Mouse (Mus musculus): ENCODE data around the gene Trim65. TPM values are rescaled to one million over a fixed set of nuclear protein-coding genes. Genes with fewer than 3 reads are reported as not detected.

Trim65 gene
- polyA plus RNA-seq, 1 experiment from 2014 or later: 10.1 TPM

DNA sequence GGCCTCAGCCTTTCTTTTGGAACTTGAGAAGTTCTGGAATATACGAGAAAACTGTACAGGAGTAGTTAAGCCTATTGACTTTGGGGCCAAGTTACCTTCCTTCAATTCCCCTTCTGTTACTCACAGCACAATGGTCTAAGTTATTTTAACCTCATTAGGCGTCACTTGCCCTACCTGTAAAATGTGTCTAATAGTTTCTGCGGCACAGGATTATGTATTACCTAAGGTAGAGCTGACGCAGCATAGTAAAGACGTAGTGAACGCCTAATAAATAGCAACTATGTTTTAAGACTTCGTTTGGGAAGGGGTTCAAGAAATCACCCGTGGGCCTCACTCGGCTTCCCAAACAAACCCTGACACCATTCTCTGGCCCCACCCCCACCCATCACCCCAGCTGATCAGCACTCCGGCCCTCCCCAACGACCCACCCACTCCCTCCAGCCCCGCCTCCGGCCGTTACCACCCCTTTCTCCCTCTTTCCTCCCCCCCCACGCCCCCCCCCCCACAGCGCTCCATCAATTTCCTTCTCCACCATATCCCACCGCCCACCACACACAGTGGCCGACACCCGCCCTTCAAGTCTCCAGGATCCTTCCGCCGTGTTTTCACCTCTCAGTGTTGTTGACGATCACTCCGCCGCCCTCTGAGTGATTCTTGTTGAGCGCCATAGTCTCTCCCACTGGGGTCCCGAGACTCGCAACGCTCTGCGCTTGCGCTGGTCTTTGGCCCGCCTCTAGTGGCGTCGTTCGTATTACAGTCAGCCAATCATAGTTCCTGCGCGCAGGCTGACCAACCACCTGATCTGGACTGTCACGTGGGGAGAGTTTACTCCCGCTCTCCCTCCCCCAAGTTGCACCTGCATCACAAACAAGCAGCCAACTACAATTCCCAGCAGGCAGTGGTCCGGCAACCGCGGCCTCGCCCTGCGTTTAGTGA lies 44.4 kb downstream of the Trim65 start, which contains the start of gene Wbp2:
TSS of gene Wbp2 (minus strand) at position 738 of the 936 bp plus-strand sequence.
- POLR2A ChIA-PET: interaction anchor here (0.6 to 1.0 kb wide), 3 partner anchors 9 to 43 kb away, joined by 3 read pairs; partner anchors contain the start of gene Unc13d
- ATAC-seq (peak; percentile 80), DNase-seq (ENCODE audit: low read depth, low spot score) (peak; percentile 96)
- TF ChIP-seq CTCF (IDR thresholded peaks at IDR 0.05): no peak
- no peaks in the 10 kb centered on the region for H3K27me3 ChIP-seq
- in situ Hi-C loops (cut with MboI; ENCODE audit: low pct_unique_long_range_greater_than_20kb): loop anchor here (5.0 kb wide), 1 partner anchor 46 kb away; the partner anchor contains the start of gene Trim65
- CTCF ChIA-PET: interaction anchor here (0.6 to 1.5 kb wide), 3 partner anchors 12 to 44 kb away, joined by 3 read pairs; no protein-coding TSS in a partner anchor

DNA sequence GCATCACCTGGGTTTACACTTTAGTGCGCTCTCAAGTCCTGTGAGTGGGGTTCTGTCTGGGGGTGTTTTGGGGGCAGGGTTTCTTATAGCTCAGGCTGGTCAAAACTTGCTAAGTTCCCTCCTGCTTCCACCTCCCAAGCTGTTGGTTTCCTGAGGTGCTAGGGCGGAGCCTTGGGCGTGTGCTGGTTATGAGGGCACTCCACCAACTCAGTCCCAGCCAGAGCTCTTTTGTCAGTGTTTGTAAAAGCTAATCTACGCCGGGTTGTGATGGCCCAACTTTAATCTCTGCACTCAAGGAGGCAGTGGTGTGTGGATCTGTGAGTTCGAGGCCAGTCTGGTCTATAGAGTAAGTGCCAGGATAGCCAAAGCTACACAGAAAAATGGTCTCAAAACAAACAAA lies 46.8 kb downstream of the Trim65 start:
- DNase-seq (ENCODE audit: low read depth, low spot score) (no peak), ATAC-seq (no peak)
- TF ChIP-seq CTCF (IDR thresholded peaks at IDR 0.05): no peak
- CTCF ChIA-PET: interaction anchor here (0.9 to 1.0 kb wide), 2 partner anchors 12 to 45 kb away, joined by 4 read pairs; no protein-coding TSS in a partner anchor
- POLR2A ChIA-PET: no interaction called here
- H3K27me3 ChIP-seq: no peaks in the 10 kb centered on the region
- in situ Hi-C loops (cut with MboI; ENCODE audit: low pct_unique_long_range_greater_than_20kb): no loop called here

DNA sequence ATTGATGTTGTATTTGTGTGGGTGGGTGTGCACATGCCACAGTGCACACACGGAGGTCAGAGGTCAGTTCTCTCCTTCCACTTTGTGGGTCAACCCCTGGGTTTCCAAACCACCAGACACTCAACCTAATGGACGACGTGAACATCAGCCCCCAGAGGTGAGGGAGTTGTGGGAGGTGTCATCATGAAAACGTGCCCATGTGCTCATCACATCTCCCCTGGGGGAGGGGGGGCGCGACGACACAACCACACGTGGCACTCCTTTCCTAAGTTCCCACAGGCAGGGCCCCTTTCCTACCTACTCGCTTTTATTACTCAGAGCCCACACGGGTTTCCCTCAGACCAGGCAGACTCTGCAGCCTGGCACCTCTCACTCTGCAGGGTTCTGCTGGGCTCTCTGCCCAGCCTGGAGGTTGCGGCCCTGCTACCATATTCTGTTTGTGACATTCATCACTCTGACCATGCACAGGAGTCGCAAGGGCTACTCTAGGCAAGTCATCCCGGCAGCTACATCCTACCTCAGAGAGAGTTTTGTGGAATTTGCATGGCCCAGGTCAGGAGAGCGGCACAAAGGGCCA lies 47.7 kb downstream of the Trim65 start:
- no peak for ATAC-seq
- H3K27me3 ChIP-seq: no peaks in the 10 kb centered on the region
- in situ Hi-C loops (cut with MboI; ENCODE audit: low pct_unique_long_range_greater_than_20kb): no loop called here
- ChIA-PET CTCF (no interaction called here), POLR2A (no interaction called here)
- DNase-seq (ENCODE audit: low read depth, low spot score): no peak
- TF ChIP-seq CTCF (IDR thresholded peaks at IDR 0.05): no peak

DNA sequence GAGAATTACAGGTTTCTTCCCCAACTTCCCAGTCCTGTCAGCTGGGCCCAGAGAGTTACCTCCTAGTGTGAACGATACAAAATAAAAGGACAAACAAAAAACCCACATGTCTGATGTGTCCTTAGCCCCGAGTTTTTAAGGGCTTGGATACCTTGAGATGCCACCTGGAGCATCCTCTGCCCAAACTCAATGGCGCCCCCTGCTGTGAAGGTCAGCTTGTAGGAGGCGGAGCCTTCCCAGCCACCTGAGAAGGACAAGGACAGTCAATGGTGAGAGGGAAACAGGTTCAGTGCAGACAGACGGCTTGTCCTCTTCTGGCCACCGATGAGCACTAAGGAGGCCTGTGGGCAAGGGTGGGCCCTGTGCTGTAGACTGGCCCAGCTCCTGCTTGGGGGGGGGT lies 49.8 kb downstream of the Trim65 start:
- ChIA-PET CTCF (no interaction called here), POLR2A (interaction anchor here (1.5 kb wide), 2 partner anchors 8 to 20 kb away, joined by 3 to 4 read pairs; no protein-coding TSS in a partner anchor)
- DNase-seq (ENCODE audit: low read depth, low spot score) (no peak), ATAC-seq (no peak)
- no peaks in the 10 kb centered on the region for H3K27me3 ChIP-seq
- no peak for TF ChIP-seq CTCF (IDR thresholded peaks at IDR 0.05)
- in situ Hi-C loops (cut with MboI; ENCODE audit: low pct_unique_long_range_greater_than_20kb): no loop called here

DNA sequence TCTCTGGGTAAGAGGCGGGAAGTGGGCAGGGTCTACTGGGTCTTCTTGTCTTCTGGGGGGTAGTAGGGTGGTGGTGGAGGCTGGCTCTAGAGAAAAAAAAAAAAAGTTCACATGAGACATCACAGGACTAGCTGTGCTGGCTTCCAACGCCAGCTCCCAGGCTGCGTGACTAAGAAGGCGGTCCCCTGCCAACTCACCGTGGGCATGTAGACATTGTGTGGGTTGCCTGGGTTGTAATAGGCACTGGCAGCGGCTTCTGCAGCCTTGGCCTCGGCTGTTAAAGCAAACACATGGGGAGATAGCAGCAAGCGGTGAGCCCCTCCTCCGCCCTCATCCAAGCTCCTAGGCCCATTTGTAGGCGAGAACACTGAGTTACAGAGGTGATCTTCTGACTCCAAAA lies 51.4 kb downstream of the Trim65 start:
- DNase-seq (ENCODE audit: low read depth, low spot score) (no peak), ATAC-seq (no peak)
- in situ Hi-C loops (cut with MboI; ENCODE audit: low pct_unique_long_range_greater_than_20kb): no loop called here
- TF ChIP-seq CTCF (IDR thresholded peaks at IDR 0.05): no peak
- H3K27me3 ChIP-seq: no peaks in the 10 kb centered on the region
- CTCF ChIA-PET: no interaction called here
- POLR2A ChIA-PET: interaction anchor here (0.5 to 1.5 kb wide), 4 partner anchors 22 to 630 kb away, joined by 3 to 6 read pairs (median 3); partner anchors contain the start of genes Trim65 and Unk

DNA sequence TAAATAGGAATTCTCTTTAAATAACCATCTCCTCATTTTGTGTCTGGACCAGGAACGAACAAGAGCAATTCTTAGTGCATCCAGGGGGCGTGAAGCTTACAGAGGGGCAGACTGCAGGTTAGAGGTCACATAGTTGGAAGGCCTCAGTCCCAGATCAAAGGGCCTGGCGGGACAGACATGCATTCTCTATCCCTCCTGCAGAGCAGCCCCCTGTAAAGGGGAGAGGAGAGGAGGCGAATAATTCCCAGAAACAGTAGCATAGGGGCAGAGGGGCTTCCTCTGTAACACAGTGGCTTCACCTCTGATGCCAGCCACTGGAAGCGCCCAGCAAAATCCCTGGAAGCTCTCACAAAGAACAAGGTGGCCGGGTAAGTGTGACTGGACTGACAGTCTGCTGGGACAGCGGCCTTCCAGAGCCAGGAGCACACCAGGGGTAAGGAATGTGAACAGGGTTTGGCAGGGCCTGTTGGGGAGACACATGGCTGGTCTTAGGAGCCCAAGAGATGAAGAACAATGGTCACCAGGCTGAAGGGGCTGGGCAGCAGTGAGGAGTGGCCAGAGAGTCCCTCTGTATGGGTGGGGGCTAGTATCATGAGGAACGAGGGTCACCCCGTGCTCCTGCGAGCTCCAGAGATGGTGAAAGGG lies 52.1 kb downstream of the Trim65 start:
- ATAC-seq (no peak), DNase-seq (ENCODE audit: low read depth, low spot score) (no peak)
- CTCF ChIA-PET: no interaction called here
- H3K27me3 ChIP-seq: no peaks in the 10 kb centered on the region
- TF ChIP-seq CTCF (IDR thresholded peaks at IDR 0.05): no peak
- in situ Hi-C loops (cut with MboI; ENCODE audit: low pct_unique_long_range_greater_than_20kb): no loop called here
- POLR2A ChIA-PET: interaction anchor here (1.0 kb wide), 1 partner anchor 52 kb away, joined by 3 read pairs; the partner anchor contains the start of gene Trim65

DNA sequence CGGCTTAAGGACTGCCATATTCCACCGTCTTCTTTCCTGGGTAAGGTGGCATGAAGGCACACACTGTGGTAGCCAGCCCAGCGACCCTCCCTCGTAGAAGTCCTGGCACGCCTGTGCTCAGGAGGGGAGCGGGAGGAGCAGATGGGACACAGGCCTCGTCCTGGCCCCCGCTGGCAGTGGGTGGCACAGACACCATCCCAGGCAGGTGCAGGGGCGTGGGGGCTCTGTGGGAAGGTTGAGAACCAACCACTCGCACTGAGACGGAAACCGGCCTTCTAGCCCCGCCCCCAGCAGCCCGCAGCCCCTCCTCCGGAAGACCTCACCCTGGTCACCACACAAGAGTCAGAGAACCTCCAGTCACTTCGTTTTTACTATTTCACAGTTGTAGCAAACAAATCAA lies 52.7 kb downstream of the Trim65 start:
- CTCF ChIA-PET: interaction anchor here (0.7 kb wide), 1 partner anchor 10 kb away, joined by 3 read pairs; no protein-coding TSS in a partner anchor
- ATAC-seq (no peak), DNase-seq (ENCODE audit: low read depth, low spot score) (no peak)
- H3K27me3 ChIP-seq: no peaks in the 10 kb centered on the region
- POLR2A ChIA-PET: interaction anchor here (0.7 kb wide), 1 partner anchor 8 kb away, joined by 3 read pairs; no protein-coding TSS in a partner anchor
- in situ Hi-C loops (cut with MboI; ENCODE audit: low pct_unique_long_range_greater_than_20kb): no loop called here
- no peak for TF ChIP-seq CTCF (IDR thresholded peaks at IDR 0.05)

DNA sequence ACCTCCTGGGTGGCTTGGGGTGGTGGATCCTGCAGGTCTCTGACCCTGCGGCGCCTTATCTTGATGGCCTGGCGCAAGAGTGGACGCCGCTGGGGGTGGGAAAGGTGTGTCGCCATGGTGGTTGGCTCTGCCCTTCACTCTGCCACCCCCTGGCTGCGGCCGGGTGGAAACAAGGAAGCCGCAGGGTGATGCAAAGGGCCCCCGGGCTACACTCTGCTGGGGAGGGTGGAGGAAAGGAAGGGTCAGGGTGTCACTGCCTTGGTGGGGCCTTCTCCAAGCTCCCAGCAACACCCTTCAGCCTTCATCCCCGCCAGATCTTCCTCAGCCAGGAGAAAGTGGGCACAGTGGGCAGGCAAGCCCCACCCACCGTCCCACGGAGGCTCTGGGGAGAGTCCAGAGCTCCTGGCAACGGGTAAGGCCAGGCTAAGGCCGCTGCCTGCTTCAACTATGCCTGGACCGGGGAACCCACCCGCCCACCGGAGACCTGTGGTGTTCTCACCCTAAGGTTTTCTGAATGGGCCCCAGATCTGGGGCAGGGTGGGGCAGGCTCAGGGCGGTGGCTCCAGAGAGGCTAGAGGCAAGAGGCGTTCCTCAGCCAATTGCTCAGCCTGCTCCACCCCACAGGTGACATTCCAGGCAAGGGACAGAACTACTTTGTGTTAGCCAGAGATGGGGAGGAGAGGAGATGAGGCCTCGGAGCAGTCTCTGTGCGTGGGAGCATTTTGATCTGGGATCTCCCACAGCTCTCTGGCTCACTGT lies 53.3 kb downstream of the Trim65 start, which contains the start of gene Unc13d:
TSS of gene Unc13d (minus strand) at position 516 of the 759 bp plus-strand sequence.
- TF ChIP-seq CTCF (IDR thresholded peaks at IDR 0.05): no peak
- ChIA-PET CTCF (interaction anchor here (0.7 kb wide), 1 partner anchor 9 kb away, joined by 3 read pairs; no protein-coding TSS in a partner anchor), POLR2A (interaction anchor here (0.6 to 0.7 kb wide), 2 partner anchors 9 to 17 kb away, joined by 3 read pairs; no protein-coding TSS in a partner anchor)
- in situ Hi-C loops (cut with MboI; ENCODE audit: low pct_unique_long_range_greater_than_20kb): no loop called here
- DNase-seq (ENCODE audit: low read depth, low spot score) (no peak), ATAC-seq (no peak)
- no peaks in the 10 kb centered on the region for H3K27me3 ChIP-seq

DNA sequence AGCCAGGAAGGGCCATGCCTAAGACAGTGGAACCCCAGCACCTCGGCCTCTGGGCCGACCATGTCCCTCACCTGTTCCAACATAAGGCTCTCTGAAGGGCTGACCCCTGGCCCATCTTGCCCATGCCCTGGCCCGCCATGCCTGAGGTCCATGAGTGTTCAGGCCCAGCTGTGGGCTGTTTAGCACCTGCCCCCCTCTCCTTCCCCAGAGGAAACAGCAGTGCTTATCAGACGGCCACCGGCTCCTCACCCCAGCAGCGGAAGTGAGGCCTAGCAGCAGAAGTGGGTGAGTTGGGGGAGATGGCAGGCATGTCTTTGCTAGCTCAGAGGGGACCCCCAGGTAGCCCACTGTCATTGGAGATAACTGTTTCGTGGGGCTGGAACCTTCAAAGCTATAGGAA lies 54.1 kb downstream of the Trim65 start:
- in situ Hi-C loops (cut with MboI; ENCODE audit: low pct_unique_long_range_greater_than_20kb): no loop called here
- no peaks in the 10 kb centered on the region for H3K27me3 ChIP-seq
- POLR2A ChIA-PET: interaction anchor here (0.6 kb wide), 1 partner anchor 16 kb away, joined by 3 read pairs; no protein-coding TSS in a partner anchor
- DNase-seq (ENCODE audit: low read depth, low spot score): no peak
- ATAC-seq: no peak
- TF ChIP-seq CTCF (IDR thresholded peaks at IDR 0.05): no peak
- CTCF ChIA-PET: no interaction called here

DNA sequence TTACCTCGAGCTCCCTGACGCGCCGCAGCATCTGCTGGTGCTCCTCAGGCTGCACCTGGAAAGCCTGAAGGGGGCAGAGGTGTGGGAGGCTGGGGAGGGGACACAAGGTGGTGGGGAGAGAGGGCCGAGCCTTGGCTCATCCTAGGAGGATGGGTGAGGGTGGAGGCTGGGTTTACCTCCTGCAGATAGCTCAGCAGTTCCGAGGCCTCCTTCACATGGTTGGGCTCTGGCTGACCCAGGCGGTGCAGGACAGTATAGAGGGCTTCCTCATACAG lies 54.7 kb downstream of the Trim65 start:
- no peak for DNase-seq (ENCODE audit: low read depth, low spot score)
- H3K27me3 ChIP-seq: no peaks in the 10 kb centered on the region
- no peak for ATAC-seq
- CTCF ChIA-PET: no interaction called here
- TF ChIP-seq CTCF (IDR thresholded peaks at IDR 0.05): no peak
- in situ Hi-C loops (cut with MboI; ENCODE audit: low pct_unique_long_range_greater_than_20kb): no loop called here
- POLR2A ChIA-PET: no interaction called here
